Mouse (Mus musculus) layer of hippocampus, adult 18-20 months (tissue): ENCODE measurements around the gene Gm266. TPM values are rescaled to one million over a fixed set of nuclear protein-coding genes. Genes with fewer than 3 reads are reported as not detected.

Source experiments
- DNase-seq, 2 experiments: peaks; one replicate each; pipeline ENCODE4 v3.0.0; 2022; ENCODE audit warnings: low spot score in 2 of 2
- total RNA-seq, 2 experiments: library from RNA; stranded (reverse); gene quantifications; 2 replicates each; pipeline ENCODE4 v1.2.3; 2021

Gm266 gene
- total RNA-seq, 2 experiments from 2014 or later = 3.7 to 3.9 TPM

GRCm38 (mm10) chr12:111455311-111455846 is 30.2 kb downstream of the Gm266 start:
- no peak for DNase-seq

- DNase-seq = no peak
Measured at GRCm38 (mm10) chr12:111454543-111455280, 30.9 kb downstream of the Gm266 start.

GRCm38 (mm10) chr12:111454021-111454420 is 31.6 kb downstream of the Gm266 start:
- no peak for DNase-seq

GRCm38 (mm10) chr12:111451561-111451960 is 34.1 kb downstream of the Gm266 start:
- no peak for DNase-seq

- no peak for DNase-seq
Measured at GRCm38 (mm10) chr12:111450359-111450758, 35.3 kb downstream of the Gm266 start.

- no peak for DNase-seq
Measured at GRCm38 (mm10) chr12:111448931-111449705, 36.5 kb downstream of the Gm266 start.

- no peak for DNase-seq
Measured at GRCm38 (mm10) chr12:111447898-111448760, 37.5 kb downstream of the Gm266 start.

GRCm38 (mm10) chr12:111447350-111447749 is 38.3 kb downstream of the Gm266 start:
- DNase-seq = no peak

- DNase-seq = no peak
Measured at GRCm38 (mm10) chr12:111446745-111447144, 38.9 kb downstream of the Gm266 start.

- no peak for DNase-seq
Measured at GRCm38 (mm10) chr12:111445890-111446613, 39.6 kb downstream of the Gm266 start.

- DNase-seq = no peak
Measured at GRCm38 (mm10) chr12:111445161-111445889, 40.3 kb downstream of the Gm266 start.

GRCm38 (mm10) chr12:111443921-111444831 is 41.4 kb downstream of the Gm266 start:
- DNase-seq = no peak

GRCm38 (mm10) chr12:111443011-111443870 is 42.4 kb downstream of the Gm266 start:
- DNase-seq = no peak

GRCm38 (mm10) chr12:111442309-111443010 is 43.2 kb downstream of the Gm266 start, which contains the start of gene Tnfaip2:
Gene Tnfaip2 (plus strand): TSS chr12:111442469.
- DNase-seq = no peak

- peak in 1 of 2 experiments; percentile 36 for DNase-seq
Measured at GRCm38 (mm10) chr12:111441523-111441922, 44.1 kb downstream of the Gm266 start.

GRCm38 (mm10) chr12:111440701-111441373 is 44.8 kb downstream of the Gm266 start:
- no peak for DNase-seq
